Mouse (Mus musculus): Measurements from ENCODE around the gene Hoxb5. TPM values are rescaled to one million over a fixed set of nuclear protein-coding genes. Genes with fewer than 3 reads are reported as not detected.

Gene Hoxb5
- polyA plus RNA-seq, 1 experiment from 2014 or later: not detected

- H3K4me2 ChIP-seq (replicated peaks): no peak overlapping the region
- H3K27ac ChIP-seq (replicated peaks): no peak overlapping the region
- H3K4me1 ChIP-seq: peaks cover 10% of the 10 kb centered on the region; the same call in 1 of the 2 replicates
- H3K9ac ChIP-seq: no peak overlapping the region
- no peaks in the 10 kb centered on the region for H3K36me3 ChIP-seq
- 10% methylated on average over 7 of the region's 7 CpGs for WGBS
- H3K9me3 ChIP-seq (replicated peaks): no peaks in the 10 kb centered on the region
- H3K4me3 ChIP-seq (replicated peaks): no peak overlapping the region
- peaks cover 99% of the 10 kb centered on the region for H3K27me3 ChIP-seq
- no peak for ATAC-seq (ENCODE audit: insufficient number of reproducible peaks, low FRiP score, low TSS enrichment, low read depth)
These were observed 36.1 kb downstream of the Hoxb5 start for GRCm38 (mm10) chr11:96338957-96339855.

DNA sequence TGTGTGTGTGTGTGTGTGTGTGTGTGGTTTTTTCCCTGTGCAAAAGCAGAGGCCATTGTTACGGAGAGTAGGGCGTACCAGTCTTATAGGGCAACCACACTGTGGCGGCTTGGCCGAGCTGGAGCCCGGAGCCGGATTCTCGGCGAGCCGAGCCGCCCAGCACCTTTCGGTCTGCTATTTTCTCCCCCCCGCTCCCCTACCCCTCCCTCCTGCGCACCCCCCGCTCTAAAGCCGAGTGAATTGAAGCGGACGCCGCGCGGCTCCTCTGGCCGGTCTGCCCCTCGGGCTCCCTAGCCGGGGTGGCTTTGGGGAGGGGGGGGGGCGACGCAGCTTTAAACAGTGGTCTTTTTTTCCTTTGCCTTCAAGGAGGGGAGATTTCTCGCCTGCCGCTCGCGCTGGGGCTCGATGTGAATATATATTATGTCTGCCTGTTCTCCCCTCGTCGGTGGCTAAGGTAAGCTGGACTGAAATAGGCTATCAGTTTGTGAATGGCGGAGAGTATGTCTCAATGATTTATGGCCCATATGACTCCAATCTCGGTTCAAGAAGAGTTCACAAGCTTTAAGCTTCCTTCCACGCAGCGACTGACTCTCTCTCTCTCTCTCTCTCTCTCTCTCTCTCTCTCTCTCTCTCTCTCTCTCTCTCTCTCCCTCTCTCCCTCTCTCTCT is 37.7 kb downstream of the Hoxb5 start:
- Histone ChIP-seq H3K9me3 (replicated peaks) (no peaks in the 10 kb centered on the region), H3K9ac (no peak overlapping the region), H3K4me1 (peaks cover 17% of the 10 kb centered on the region), H3K27me3 (peaks cover 99% of the 10 kb centered on the region), H3K36me3 (no peaks in the 10 kb centered on the region), H3K27ac (replicated peaks) (no peak overlapping the region), H3K4me2 (replicated peaks) (no peak overlapping the region), H3K4me3 (replicated peaks) (peak overlapping the region; percentile 11; the same call in 1 of the 2 replicates)
- ATAC-seq (ENCODE audit: insufficient number of reproducible peaks, low FRiP score, low TSS enrichment, low read depth): no peak
- WGBS: under 1% methylated on average over 36 of the region's 36 CpGs

GRCm38 (mm10) chr11:96341701-96342575 is 38.8 kb downstream of the Hoxb5 start:
- Histone ChIP-seq H3K27ac (replicated peaks) (no peak overlapping the region), H3K4me1 (peaks cover 17% of the 10 kb centered on the region), H3K27me3 (peaks cover 99% of the 10 kb centered on the region), H3K36me3 (no peaks in the 10 kb centered on the region), H3K9ac (no peak overlapping the region), H3K4me2 (replicated peaks) (peak overlapping the region; percentile 1; the same call in 1 of the 2 replicates), H3K9me3 (replicated peaks) (no peaks in the 10 kb centered on the region), H3K4me3 (replicated peaks) (0 out of 2 replicates have a peak overlapping the region, but pooled peaks have one; percentile 2)
- WGBS: 1% methylated on average over 40 of the region's 40 CpGs
- no peak for ATAC-seq (ENCODE audit: insufficient number of reproducible peaks, low FRiP score, low TSS enrichment, low read depth)

- Histone ChIP-seq H3K27me3 (peaks cover 97% of the 10 kb centered on the region), H3K36me3 (no peaks in the 10 kb centered on the region), H3K9ac (no peak overlapping the region), H3K4me3 (replicated peaks) (no peak overlapping the region), H3K4me1 (peaks cover 17% of the 10 kb centered on the region), H3K4me2 (replicated peaks) (no peak overlapping the region), H3K27ac (replicated peaks) (no peak overlapping the region), H3K9me3 (replicated peaks) (no peaks in the 10 kb centered on the region)
- ATAC-seq (ENCODE audit: insufficient number of reproducible peaks, low FRiP score, low TSS enrichment, low read depth): no peak
- WGBS: under 1% methylated on average over 4 of the region's 4 CpGs
These were observed 39.4 kb downstream of the Hoxb5 start for GRCm38 (mm10) chr11:96342576-96342930.

DNA sequence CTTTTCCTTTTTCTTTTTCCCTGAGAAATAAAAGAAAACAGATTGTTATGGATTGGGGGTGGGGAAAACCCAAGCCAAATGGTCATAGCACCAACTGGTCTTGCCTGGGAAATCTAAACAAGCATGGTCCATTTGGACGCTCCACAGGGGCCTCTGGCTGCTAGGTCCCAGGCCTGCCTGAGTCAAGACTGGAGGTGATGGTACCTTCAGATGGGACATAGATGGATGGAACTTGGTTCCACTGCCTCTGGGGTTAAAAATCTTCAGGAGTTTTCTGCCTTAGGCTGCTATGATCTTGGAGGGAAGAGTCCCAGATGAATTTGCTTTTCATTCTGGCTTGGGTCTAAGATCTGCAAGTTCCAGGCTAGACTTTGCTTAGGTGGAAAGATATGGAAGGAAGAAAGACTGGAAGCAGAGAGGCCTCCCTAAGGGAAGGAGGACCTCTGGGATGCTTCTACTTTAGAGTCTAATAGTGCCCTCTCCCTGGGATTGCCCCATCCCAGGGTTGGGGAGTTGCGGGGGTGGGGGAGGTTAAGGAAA is 40.1 kb downstream of the Hoxb5 start:
- Histone ChIP-seq H3K4me1 (peaks cover 17% of the 10 kb centered on the region), H3K4me2 (replicated peaks) (no peak overlapping the region), H3K9ac (no peak overlapping the region), H3K36me3 (no peaks in the 10 kb centered on the region), H3K4me3 (replicated peaks) (no peak overlapping the region), H3K27me3 (peaks cover 96% of the 10 kb centered on the region), H3K9me3 (replicated peaks) (no peaks in the 10 kb centered on the region), H3K27ac (replicated peaks) (no peak overlapping the region)
- no peak for ATAC-seq (ENCODE audit: insufficient number of reproducible peaks, low FRiP score, low TSS enrichment, low read depth)
- WGBS: 12% methylated on average over 2 of the region's 2 CpGs

DNA sequence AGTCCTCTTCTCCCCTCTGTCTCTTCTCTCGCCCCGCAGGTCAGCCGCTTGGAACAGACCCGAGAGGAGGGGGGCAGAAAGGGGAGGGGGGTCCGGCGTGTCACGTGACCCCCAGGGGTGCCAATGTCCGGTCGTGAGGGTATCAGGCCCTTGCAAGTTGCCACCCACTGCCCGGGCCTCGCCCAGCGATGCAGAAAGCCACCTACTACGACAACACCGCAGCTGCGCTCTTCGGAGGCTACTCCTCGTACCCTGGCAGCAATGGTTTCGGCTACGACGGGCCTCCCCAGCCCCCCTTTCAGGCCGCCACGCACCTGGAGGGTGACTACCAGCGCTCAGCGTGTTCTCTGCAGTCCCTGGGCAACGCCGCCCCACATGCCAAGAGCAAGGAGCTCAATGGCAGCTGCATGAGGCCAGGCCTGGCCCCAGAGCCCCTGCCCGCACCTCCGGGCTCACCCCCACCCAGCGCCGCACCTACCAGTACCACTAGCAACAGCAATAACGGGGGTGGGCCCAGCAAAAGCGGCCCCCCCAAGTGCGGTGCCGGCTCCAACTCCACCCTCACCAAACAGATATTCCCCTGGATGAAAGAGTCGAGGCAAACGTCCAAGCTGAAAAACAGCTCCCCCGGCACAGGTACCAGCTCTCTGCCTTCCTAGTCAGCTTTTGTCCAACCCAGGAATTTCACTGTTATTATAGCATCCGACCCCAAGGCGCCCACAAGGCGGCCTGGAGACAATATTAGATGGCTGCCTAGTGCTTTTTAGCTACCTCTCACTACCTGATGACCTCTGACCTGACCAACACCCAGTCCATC is 41.1 kb downstream of the Hoxb5 start:
- no peaks in the 10 kb centered on the region for H3K9me3 ChIP-seq (replicated peaks)
- H3K27ac ChIP-seq (replicated peaks): no peak overlapping the region
- H3K4me2 ChIP-seq (replicated peaks): no peak overlapping the region
- no peak overlapping the region for H3K4me3 ChIP-seq (replicated peaks)
- peaks cover 17% of the 10 kb centered on the region for H3K4me1 ChIP-seq
- ATAC-seq (ENCODE audit: insufficient number of reproducible peaks, low FRiP score, low TSS enrichment, low read depth): no peak
- 3% methylated on average over 40 of the region's 40 CpGs for WGBS
- H3K27me3 ChIP-seq: peaks cover 96% of the 10 kb centered on the region
- H3K36me3 ChIP-seq: no peaks in the 10 kb centered on the region
- H3K9ac ChIP-seq: no peak overlapping the region

DNA sequence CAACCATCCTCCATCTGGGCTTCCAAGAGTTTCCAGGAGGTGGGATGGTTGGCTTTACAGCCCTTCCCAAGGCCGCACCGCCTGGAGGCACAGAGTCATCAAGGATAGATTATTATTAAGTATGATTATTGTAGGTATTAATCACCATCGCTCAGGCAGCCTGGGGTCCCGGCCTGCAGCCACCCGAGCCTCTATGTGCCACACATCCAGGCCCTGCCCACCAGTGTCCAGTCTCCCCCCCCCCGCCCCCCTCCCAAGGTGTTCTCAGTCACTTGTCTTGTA is 41.7 kb downstream of the Hoxb5 start:
- peaks cover 96% of the 10 kb centered on the region for H3K27me3 ChIP-seq
- H3K27ac ChIP-seq (replicated peaks): no peak overlapping the region
- H3K4me3 ChIP-seq (replicated peaks): no peak overlapping the region
- WGBS: 8% methylated on average over 6 of the region's 6 CpGs
- no peaks in the 10 kb centered on the region for H3K36me3 ChIP-seq
- H3K4me1 ChIP-seq: peaks cover 17% of the 10 kb centered on the region
- H3K9ac ChIP-seq: no peak overlapping the region
- no peak for ATAC-seq (ENCODE audit: insufficient number of reproducible peaks, low FRiP score, low TSS enrichment, low read depth)
- H3K9me3 ChIP-seq (replicated peaks): no peaks in the 10 kb centered on the region
- no peak overlapping the region for H3K4me2 ChIP-seq (replicated peaks)

DNA sequence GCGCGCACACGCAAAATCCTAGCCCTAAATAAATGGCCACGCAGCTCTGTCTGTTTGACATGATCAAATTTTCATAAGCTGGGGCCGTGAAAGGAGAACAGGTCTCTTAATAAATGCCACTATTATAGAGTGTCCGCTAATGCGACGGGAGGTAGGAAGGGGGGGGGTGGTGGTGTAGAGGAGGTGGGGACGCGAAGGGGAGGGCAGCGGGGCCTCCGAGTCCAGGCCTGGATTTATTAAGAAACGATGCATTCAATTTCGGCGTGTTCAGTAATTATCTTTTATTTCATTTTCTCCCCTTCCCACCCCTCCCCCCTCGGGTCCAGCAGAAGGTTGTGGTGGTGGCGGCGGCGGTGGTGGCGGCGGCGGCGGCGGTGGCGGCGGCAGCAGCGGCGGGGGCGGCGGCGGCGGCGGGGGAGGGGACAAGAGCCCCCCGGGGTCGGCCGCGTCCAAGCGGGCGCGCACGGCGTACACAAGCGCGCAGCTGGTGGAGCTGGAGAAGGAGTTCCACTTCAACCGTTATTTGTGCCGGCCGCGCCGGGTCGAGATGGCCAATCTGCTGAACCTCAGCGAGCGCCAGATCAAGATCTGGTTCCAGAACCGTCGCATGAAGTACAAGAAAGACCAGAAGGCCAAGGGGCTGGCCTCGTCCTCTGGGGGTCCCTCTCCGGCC is 42.2 kb downstream of the Hoxb5 start:
- Histone ChIP-seq H3K9ac (no peak overlapping the region), H3K9me3 (replicated peaks) (no peaks in the 10 kb centered on the region), H3K4me3 (replicated peaks) (peak overlapping the region; percentile 24; the same call in 1 of the 2 replicates), H3K4me2 (replicated peaks) (peak overlapping the region; percentile 36), H3K4me1 (peaks cover 17% of the 10 kb centered on the region), H3K27ac (replicated peaks) (no peak overlapping the region), H3K36me3 (no peaks in the 10 kb centered on the region), H3K27me3 (peaks cover 96% of the 10 kb centered on the region)
- 2% methylated on average over 40 of the region's 56 CpGs for WGBS
- no peak for ATAC-seq (ENCODE audit: insufficient number of reproducible peaks, low FRiP score, low TSS enrichment, low read depth)

DNA sequence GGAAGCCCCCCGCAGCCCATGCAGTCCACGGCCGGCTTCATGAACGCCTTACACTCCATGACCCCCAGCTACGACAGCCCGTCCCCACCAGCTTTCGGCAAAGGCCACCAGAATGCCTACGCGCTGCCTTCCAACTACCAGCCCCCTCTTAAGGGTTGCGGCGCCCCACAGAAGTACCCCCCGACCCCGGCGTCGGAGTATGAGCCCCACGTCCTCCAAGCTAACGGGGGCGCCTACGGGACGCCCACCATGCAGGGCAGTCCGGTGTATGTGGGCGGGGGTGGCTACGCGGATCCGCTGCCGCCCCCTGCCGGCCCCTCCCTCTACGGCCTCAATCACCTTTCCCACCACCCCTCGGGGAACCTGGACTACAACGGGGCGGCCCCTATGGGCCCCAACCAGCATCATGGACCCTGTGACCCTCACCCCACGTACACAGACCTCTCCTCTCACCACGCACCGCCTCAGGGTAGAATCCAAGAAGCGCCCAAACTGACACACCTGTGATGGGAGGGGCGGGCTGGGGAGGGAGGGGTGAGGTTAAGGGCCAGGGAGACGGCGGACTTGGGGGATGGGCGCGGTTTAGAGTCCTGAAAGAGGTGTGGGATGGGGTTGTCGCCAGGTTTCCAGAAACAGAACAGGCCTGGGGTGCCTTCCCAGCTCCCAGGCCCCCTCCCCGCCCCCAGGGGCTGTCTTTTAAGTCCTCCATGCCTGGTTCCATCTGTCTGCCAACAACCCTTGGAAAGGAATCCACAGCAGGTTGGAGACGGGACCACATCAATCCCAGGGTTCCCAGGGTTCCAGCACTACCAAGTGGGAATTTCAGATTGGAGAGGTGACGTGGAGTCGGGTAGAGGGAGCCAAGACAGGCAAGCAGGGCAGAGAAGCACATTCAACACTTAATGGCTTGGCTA is 43.0 kb downstream of the Hoxb5 start:
- Histone ChIP-seq H3K27ac (replicated peaks) (no peak overlapping the region), H3K4me2 (replicated peaks) (peak overlapping the region; percentile 36; the same call in 1 of the 2 replicates), H3K4me1 (peaks cover 14% of the 10 kb centered on the region), H3K9me3 (replicated peaks) (no peaks in the 10 kb centered on the region), H3K9ac (no peak overlapping the region), H3K4me3 (replicated peaks) (no peak overlapping the region; the same call in 1 of the 2 replicates), H3K27me3 (peaks cover 96% of the 10 kb centered on the region), H3K36me3 (no peaks in the 10 kb centered on the region)
- WGBS: 1% methylated on average over 45 of the region's 45 CpGs
- no peak for ATAC-seq (ENCODE audit: insufficient number of reproducible peaks, low FRiP score, low TSS enrichment, low read depth)

All from embryonic facial prominence, embryonic 15.5 days (tissue).